Mouse (Mus musculus): ENCODE data around the gene Hnrnph3. TPM values are rescaled to one million over a fixed set of nuclear protein-coding genes. Genes with fewer than 3 reads are reported as not detected.

Hnrnph3 gene
- polyA plus RNA-seq, 1 experiment from 2014 or later = 75.5 TPM

- no peaks in the 10 kb centered on the region for H3K4me1 ChIP-seq (ENCODE audit: control insufficient read depth, insufficient read depth, low read length)
- H3K4me3 ChIP-seq (ENCODE audit: low read length) = no peak overlapping the region
- 89% methylated on average over 6 of the region's 6 CpGs for WGBS
- H3K4me2 ChIP-seq (ENCODE audit: low read depth, low read length) = no peak overlapping the region
- H3K36me3 ChIP-seq (ENCODE audit: control insufficient read depth, insufficient read depth) = peaks cover 59% of the 10 kb centered on the region
- ATAC-seq (replicated peaks; ENCODE audit: extremely low read depth, insufficient read depth, low FRiP score) = no peak
- no peak overlapping the region for H3K27ac ChIP-seq (ENCODE audit: low read length)
- H3K9me3 ChIP-seq (replicated peaks; ENCODE audit: control insufficient read depth, low read length) = no peaks in the 10 kb centered on the region
- no peaks in the 10 kb centered on the region for H3K27me3 ChIP-seq (ENCODE audit: control insufficient read depth, insufficient read depth, low read length)
- H3K9ac ChIP-seq (ENCODE audit: low read length) = no peak overlapping the region
Measured at GRCm38 (mm10) chr10:63011556-63011955, 12.5 kb downstream of the Hnrnph3 start.

DNA sequence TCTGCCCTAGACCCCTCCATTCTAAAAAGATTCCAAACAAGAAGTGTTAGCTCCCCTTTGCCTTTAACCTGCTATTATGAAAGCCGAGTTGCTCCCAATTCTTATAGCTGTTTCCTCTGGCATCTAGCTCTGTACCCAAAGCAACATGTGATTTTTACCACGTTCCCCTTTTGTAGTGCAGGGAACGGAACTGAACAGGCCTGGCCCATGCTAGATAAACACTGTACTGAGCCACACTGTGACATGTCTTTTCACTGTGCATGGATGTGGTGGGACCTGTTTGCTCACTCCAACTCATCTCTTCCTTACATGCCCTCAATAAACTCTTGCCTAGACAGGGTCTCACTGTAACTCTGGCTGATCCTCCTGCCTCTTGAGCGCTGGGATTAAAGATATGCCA lies 13.7 kb downstream of the Hnrnph3 start:
- H3K36me3 ChIP-seq (ENCODE audit: control insufficient read depth, insufficient read depth) = peaks cover 55% of the 10 kb centered on the region

GRCm38 (mm10) chr10:63008193-63008592 lies 15.8 kb downstream of the Hnrnph3 start:
- no peak overlapping the region for H3K4me3 ChIP-seq (ENCODE audit: low read length)
- no peak overlapping the region for H3K27ac ChIP-seq (ENCODE audit: low read length)
- H3K9me3 ChIP-seq (replicated peaks; ENCODE audit: control insufficient read depth, low read length) = no peaks in the 10 kb centered on the region
- no peaks in the 10 kb centered on the region for H3K4me1 ChIP-seq (ENCODE audit: control insufficient read depth, insufficient read depth, low read length)
- 66% methylated on average over 3 of the region's 3 CpGs for WGBS
- no peak for ATAC-seq (replicated peaks; ENCODE audit: extremely low read depth, insufficient read depth, low FRiP score)
- H3K9ac ChIP-seq (ENCODE audit: low read length) = no peak overlapping the region
- H3K4me2 ChIP-seq (ENCODE audit: low read depth, low read length) = no peak overlapping the region
- H3K36me3 ChIP-seq (ENCODE audit: control insufficient read depth, insufficient read depth) = peaks cover 53% of the 10 kb centered on the region
- H3K27me3 ChIP-seq (ENCODE audit: control insufficient read depth, insufficient read depth, low read length) = no peaks in the 10 kb centered on the region

More for the DNA sequence above, 13.7 kb downstream of the Hnrnph3 start:
- no peak overlapping the region for H3K4me3 ChIP-seq (ENCODE audit: low read length)
- ATAC-seq (replicated peaks; ENCODE audit: extremely low read depth, insufficient read depth, low FRiP score) = no peak
- no peaks in the 10 kb centered on the region for H3K9me3 ChIP-seq (replicated peaks; ENCODE audit: control insufficient read depth, low read length)
- H3K27me3 ChIP-seq (ENCODE audit: control insufficient read depth, insufficient read depth, low read length) = no peaks in the 10 kb centered on the region
- no peak overlapping the region for H3K4me2 ChIP-seq (ENCODE audit: low read depth, low read length)
- no peaks in the 10 kb centered on the region for H3K4me1 ChIP-seq (ENCODE audit: control insufficient read depth, insufficient read depth, low read length)
- H3K9ac ChIP-seq (ENCODE audit: low read length) = no peak overlapping the region
- 83% methylated on average over 4 of the region's 4 CpGs for WGBS
- H3K27ac ChIP-seq (ENCODE audit: low read length) = no peak overlapping the region

DNA sequence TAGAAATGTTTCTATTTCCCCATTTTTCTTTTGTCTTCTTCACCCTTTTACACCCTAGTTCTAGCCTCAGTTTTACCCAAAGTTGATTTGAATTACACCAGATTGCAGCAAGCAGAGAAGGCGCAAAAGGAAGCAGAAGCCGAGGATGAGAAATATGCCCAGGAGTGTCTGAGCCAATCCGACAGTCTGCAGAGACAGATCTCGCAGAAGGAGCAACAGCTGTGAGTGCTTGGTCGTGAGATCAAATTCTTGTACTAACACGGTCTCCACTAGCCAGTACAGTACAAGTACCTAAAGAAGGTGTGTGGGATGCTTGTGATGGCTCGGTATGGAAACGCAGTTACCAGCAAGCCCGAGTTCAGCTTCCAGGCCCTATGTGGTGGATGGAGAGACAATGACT lies 19.5 kb downstream of the Hnrnph3 start:
- H3K27me3 ChIP-seq (ENCODE audit: control insufficient read depth, insufficient read depth, low read length) = no peaks in the 10 kb centered on the region
- no peak for ATAC-seq (replicated peaks; ENCODE audit: extremely low read depth, insufficient read depth, low FRiP score)
- H3K9me3 ChIP-seq (replicated peaks; ENCODE audit: control insufficient read depth, low read length) = no peaks in the 10 kb centered on the region
- WGBS = 86% methylated on average over 9 of the region's 9 CpGs
- peaks cover 51% of the 10 kb centered on the region for H3K36me3 ChIP-seq (ENCODE audit: control insufficient read depth, insufficient read depth)
- no peak overlapping the region for H3K4me3 ChIP-seq (ENCODE audit: low read length)
- no peak overlapping the region for H3K9ac ChIP-seq (ENCODE audit: low read length)
- no peaks in the 10 kb centered on the region for H3K4me1 ChIP-seq (ENCODE audit: control insufficient read depth, insufficient read depth, low read length)
- no peak overlapping the region for H3K27ac ChIP-seq (ENCODE audit: low read length)
- H3K4me2 ChIP-seq (ENCODE audit: low read depth, low read length) = no peak overlapping the region

DNA sequence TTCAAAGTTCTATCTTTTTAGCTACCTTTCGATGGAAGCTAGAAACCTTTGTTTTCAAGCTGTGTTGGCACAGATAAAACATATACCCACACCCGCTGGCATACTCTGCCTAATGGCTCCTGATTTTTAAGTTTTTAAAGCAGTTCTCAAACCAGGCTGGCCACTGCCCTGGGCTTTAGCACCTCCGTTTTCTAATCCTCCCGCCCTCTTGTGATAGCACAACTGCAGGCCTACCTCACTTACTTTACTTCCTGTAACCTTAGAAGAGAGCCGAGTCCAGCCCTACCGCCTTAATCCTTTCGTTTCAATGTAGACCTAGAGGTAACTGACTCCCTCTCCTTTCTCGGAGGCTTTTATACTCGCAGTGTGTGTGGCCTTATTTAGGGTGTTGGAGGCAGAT lies 20.8 kb downstream of the Hnrnph3 start:
- Histone ChIP-seq H3K27ac (ENCODE audit: low read length) (no peak overlapping the region), H3K4me3 (ENCODE audit: low read length) (no peak overlapping the region), H3K9me3 (replicated peaks; ENCODE audit: control insufficient read depth, low read length) (no peaks in the 10 kb centered on the region), H3K4me1 (ENCODE audit: control insufficient read depth, insufficient read depth, low read length) (no peaks in the 10 kb centered on the region), H3K27me3 (ENCODE audit: control insufficient read depth, insufficient read depth, low read length) (no peaks in the 10 kb centered on the region), H3K36me3 (ENCODE audit: control insufficient read depth, insufficient read depth) (peaks cover 49% of the 10 kb centered on the region), H3K9ac (ENCODE audit: low read length) (no peak overlapping the region), H3K4me2 (ENCODE audit: low read depth, low read length) (no peak overlapping the region)
- no peak for ATAC-seq (replicated peaks; ENCODE audit: extremely low read depth, insufficient read depth, low FRiP score)
- 61% methylated on average over 9 of the region's 9 CpGs for WGBS

- Histone ChIP-seq H3K9me3 (replicated peaks; ENCODE audit: control insufficient read depth, low read length) (no peaks in the 10 kb centered on the region), H3K4me2 (ENCODE audit: low read depth, low read length) (no peak overlapping the region), H3K4me3 (ENCODE audit: low read length) (no peak overlapping the region), H3K27me3 (ENCODE audit: control insufficient read depth, insufficient read depth, low read length) (no peaks in the 10 kb centered on the region), H3K27ac (ENCODE audit: low read length) (no peak overlapping the region), H3K9ac (ENCODE audit: low read length) (no peak overlapping the region), H3K4me1 (ENCODE audit: control insufficient read depth, insufficient read depth, low read length) (no peaks in the 10 kb centered on the region), H3K36me3 (ENCODE audit: control insufficient read depth, insufficient read depth) (peaks cover 49% of the 10 kb centered on the region)
- WGBS = 65% methylated on average over 9 of the region's 9 CpGs
- no peak for ATAC-seq (replicated peaks; ENCODE audit: extremely low read depth, insufficient read depth, low FRiP score)
Measured at GRCm38 (mm10) chr10:63000584-63000983, 23.4 kb downstream of the Hnrnph3 start.

- ATAC-seq (replicated peaks; ENCODE audit: extremely low read depth, insufficient read depth, low FRiP score) = no peak
- Histone ChIP-seq H3K27ac (ENCODE audit: low read length) (no peak overlapping the region), H3K4me1 (ENCODE audit: control insufficient read depth, insufficient read depth, low read length) (no peaks in the 10 kb centered on the region), H3K36me3 (ENCODE audit: control insufficient read depth, insufficient read depth) (peaks cover 50% of the 10 kb centered on the region), H3K9me3 (replicated peaks; ENCODE audit: control insufficient read depth, low read length) (no peaks in the 10 kb centered on the region), H3K27me3 (ENCODE audit: control insufficient read depth, insufficient read depth, low read length) (no peaks in the 10 kb centered on the region), H3K4me3 (ENCODE audit: low read length) (no peak overlapping the region), H3K9ac (ENCODE audit: low read length) (no peak overlapping the region), H3K4me2 (ENCODE audit: low read depth, low read length) (no peak overlapping the region)
- 83% methylated on average over 8 of the region's 9 CpGs for WGBS
Measured at GRCm38 (mm10) chr10:62993991-62994390, 30.0 kb downstream of the Hnrnph3 start.

DNA sequence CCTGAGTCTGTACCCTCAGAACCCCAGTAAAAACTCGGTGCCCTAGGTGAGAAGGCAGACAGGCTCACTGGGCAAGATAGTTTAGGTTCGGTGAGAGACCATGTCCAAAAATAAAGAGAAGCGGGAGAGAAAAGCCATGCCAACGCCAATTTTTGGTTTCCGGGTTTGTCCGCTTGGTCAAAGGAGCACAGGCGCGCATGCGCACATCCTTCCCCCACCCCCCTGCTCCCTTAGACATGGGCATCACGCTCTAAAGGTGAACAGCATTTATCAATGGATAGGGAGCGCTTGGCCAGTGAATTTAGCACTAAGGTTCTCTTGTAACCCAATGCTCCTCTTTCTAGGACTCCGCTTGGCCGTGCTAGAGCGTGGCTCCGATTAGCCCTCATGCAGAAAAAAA lies 33.4 kb downstream of the Hnrnph3 start:
- H3K9me3 ChIP-seq (replicated peaks; ENCODE audit: control insufficient read depth, low read length) = no peaks in the 10 kb centered on the region
- no peak overlapping the region for H3K27ac ChIP-seq (ENCODE audit: low read length)
- H3K4me1 ChIP-seq (ENCODE audit: control insufficient read depth, insufficient read depth, low read length) = no peaks in the 10 kb centered on the region
- H3K9ac ChIP-seq (ENCODE audit: low read length) = no peak overlapping the region
- no peak for ATAC-seq (replicated peaks; ENCODE audit: extremely low read depth, insufficient read depth, low FRiP score)
- no peak overlapping the region for H3K4me2 ChIP-seq (ENCODE audit: low read depth, low read length)
- no peaks in the 10 kb centered on the region for H3K27me3 ChIP-seq (ENCODE audit: control insufficient read depth, insufficient read depth, low read length)
- H3K4me3 ChIP-seq (ENCODE audit: low read length) = no peak overlapping the region
- WGBS = 95% methylated on average over 15 of the region's 15 CpGs
- H3K36me3 ChIP-seq (ENCODE audit: control insufficient read depth, insufficient read depth) = peaks cover 41% of the 10 kb centered on the region

GRCm38 (mm10) chr10:62987341-62987740 lies 36.7 kb downstream of the Hnrnph3 start:
- Histone ChIP-seq H3K27ac (ENCODE audit: low read length) (no peak overlapping the region), H3K36me3 (ENCODE audit: control insufficient read depth, insufficient read depth) (peaks cover 24% of the 10 kb centered on the region), H3K4me3 (ENCODE audit: low read length) (no peak overlapping the region), H3K4me2 (ENCODE audit: low read depth, low read length) (no peak overlapping the region), H3K9ac (ENCODE audit: low read length) (no peak overlapping the region), H3K9me3 (replicated peaks; ENCODE audit: control insufficient read depth, low read length) (no peaks in the 10 kb centered on the region), H3K4me1 (ENCODE audit: control insufficient read depth, insufficient read depth, low read length) (peaks cover 10% of the 10 kb centered on the region; the same call in 1 of the 2 replicates), H3K27me3 (ENCODE audit: control insufficient read depth, insufficient read depth, low read length) (no peaks in the 10 kb centered on the region)
- no peak for ATAC-seq (replicated peaks; ENCODE audit: extremely low read depth, insufficient read depth, low FRiP score)
- WGBS = 27% methylated on average over 3 of the region's 3 CpGs

Measured in heart, embryonic 16.5 days (tissue).